Mouse (Mus musculus): Measurements from ENCODE around the gene Mcur1. TPM values are rescaled to one million over a fixed set of nuclear protein-coding genes. Genes with fewer than 3 reads are reported as not detected.

The Mcur1 gene
- total and polyA plus RNA-seq, 3 experiments = 26.4 to 49.8 (median 43.9) TPM

GRCm38 (mm10) chr13:43534015-43534414 is 26.0 kb downstream of the Mcur1 start:
- no peak for DNase-seq
- intact Hi-C loops (cut with DNase I) = loop anchor here (5.0 kb wide), 1 partner anchor 52 kb away; the partner anchor contains the start of gene Ranbp9
- TF ChIP-seq POLR2A (IDR thresholded peaks at IDR 0.05; ENCODE audit: insufficient read depth, low read depth, low read length) (no peak), CTCF (IDR thresholded peaks at IDR 0.05) (no peak), EP300 (IDR thresholded peaks at IDR 0.05; ENCODE audit: insufficient read depth, low read depth, low read length) (no peak)
- Histone ChIP-seq H3K79me2 (replicated peaks; ENCODE audit: control insufficient read depth, insufficient read depth, low read length) (no peaks in the 10 kb centered on the region), H3K27ac (no peak overlapping the region), H3K27me3 (ENCODE audit: control insufficient read depth, insufficient read depth, low read length) (no peaks in the 10 kb centered on the region), H3K9ac (ENCODE audit: low read depth, low read length) (no peak overlapping the region), H3K4me1 (ENCODE audit: control insufficient read depth, insufficient read depth, low read length) (peaks cover 19% of the 10 kb centered on the region), H3K4me3 (no peak overlapping the region), H3K36me3 (ENCODE audit: control insufficient read depth, insufficient read depth, low read length) (0 out of 2 replicates have a peak, but pooled peaks cover 2% of the 10 kb centered on the region)
- 89% methylated on average over 4 of the region's 4 CpGs for WGBS

- H3K36me3 ChIP-seq (ENCODE audit: control insufficient read depth, insufficient read depth, low read length) = 0 out of 2 replicates have a peak, but pooled peaks cover 2% of the 10 kb centered on the region
- no peaks in the 10 kb centered on the region for H3K27me3 ChIP-seq (ENCODE audit: control insufficient read depth, insufficient read depth, low read length)
- intact Hi-C loops (cut with DNase I) = loop anchor here (5.0 kb wide), 1 partner anchor 49 kb away; the partner anchor contains the start of gene Ranbp9
- peak overlapping the region; percentile 57 for H3K27ac ChIP-seq
- peak; percentile 44 for TF ChIP-seq CTCF (IDR thresholded peaks at IDR 0.05)
- TF ChIP-seq EP300 (IDR thresholded peaks at IDR 0.05; ENCODE audit: insufficient read depth, low read depth, low read length) = peak; percentile 53; the same call in 1 of the 2 replicates
- no peak for TF ChIP-seq POLR2A (IDR thresholded peaks at IDR 0.05; ENCODE audit: insufficient read depth, low read depth, low read length)
- H3K4me1 ChIP-seq (ENCODE audit: control insufficient read depth, insufficient read depth, low read length) = peaks cover 13% of the 10 kb centered on the region
- 6% methylated on average over 13 of the region's 13 CpGs for WGBS
- peak; percentile 62 to 67 for DNase-seq
- H3K79me2 ChIP-seq (replicated peaks; ENCODE audit: control insufficient read depth, insufficient read depth, low read length) = no peaks in the 10 kb centered on the region
- peak overlapping the region; percentile 32; the same call in 1 of the 2 replicates for H3K9ac ChIP-seq (ENCODE audit: low read depth, low read length)
- H3K4me3 ChIP-seq = 0 out of 2 replicates have a peak overlapping the region, but pooled peaks have one; percentile 13
These were observed 28.9 kb downstream of the Mcur1 start for GRCm38 (mm10) chr13:43530832-43531693.

- H3K79me2 ChIP-seq (replicated peaks; ENCODE audit: control insufficient read depth, insufficient read depth, low read length) = no peaks in the 10 kb centered on the region
- intact Hi-C loops (cut with DNase I) = loop anchor here (5.0 kb wide), 1 partner anchor 48 kb away; the partner anchor contains the start of gene Ranbp9
- TF ChIP-seq CTCF (IDR thresholded peaks at IDR 0.05) (no peak), EP300 (IDR thresholded peaks at IDR 0.05; ENCODE audit: insufficient read depth, low read depth, low read length) (no peak), POLR2A (IDR thresholded peaks at IDR 0.05; ENCODE audit: insufficient read depth, low read depth, low read length) (no peak)
- DNase-seq = no peak
- no peak overlapping the region for H3K4me3 ChIP-seq
- peak overlapping the region; percentile 57; the same call in 1 of the 2 replicates for H3K27ac ChIP-seq
- H3K36me3 ChIP-seq (ENCODE audit: control insufficient read depth, insufficient read depth, low read length) = peaks cover 2% of the 10 kb centered on the region; the same call in 1 of the 2 replicates
- no peaks in the 10 kb centered on the region for H3K27me3 ChIP-seq (ENCODE audit: control insufficient read depth, insufficient read depth, low read length)
- 41% methylated on average over 14 of the region's 14 CpGs for WGBS
- H3K9ac ChIP-seq (ENCODE audit: low read depth, low read length) = no peak overlapping the region
- peaks cover 19% of the 10 kb centered on the region for H3K4me1 ChIP-seq (ENCODE audit: control insufficient read depth, insufficient read depth, low read length)
These were observed 29.7 kb downstream of the Mcur1 start for GRCm38 (mm10) chr13:43530129-43530831.

GRCm38 (mm10) chr13:43526289-43526688 is 33.7 kb downstream of the Mcur1 start:
- Histone ChIP-seq H3K79me2 (replicated peaks; ENCODE audit: control insufficient read depth, insufficient read depth, low read length) (no peaks in the 10 kb centered on the region), H3K4me1 (ENCODE audit: control insufficient read depth, insufficient read depth, low read length) (peaks cover 22% of the 10 kb centered on the region), H3K9ac (ENCODE audit: low read depth, low read length) (no peak overlapping the region), H3K27ac (no peak overlapping the region), H3K4me3 (no peak overlapping the region), H3K27me3 (ENCODE audit: control insufficient read depth, insufficient read depth, low read length) (no peaks in the 10 kb centered on the region), H3K36me3 (ENCODE audit: control insufficient read depth, insufficient read depth, low read length) (peaks cover 2% of the 10 kb centered on the region; the same call in 1 of the 2 replicates)
- TF ChIP-seq CTCF (IDR thresholded peaks at IDR 0.05) (no peak), POLR2A (IDR thresholded peaks at IDR 0.05; ENCODE audit: insufficient read depth, low read depth, low read length) (no peak), EP300 (IDR thresholded peaks at IDR 0.05; ENCODE audit: insufficient read depth, low read depth, low read length) (no peak)
- 90% methylated on average over 5 of the region's 5 CpGs for WGBS
- intact Hi-C loops (cut with DNase I) = loop anchor here (2.0 kb wide), 1 partner anchor 21 kb away; no protein-coding TSS in a partner anchor
- DNase-seq = no peak

- 53% methylated on average over 16 of the region's 16 CpGs for WGBS
- Histone ChIP-seq H3K79me2 (replicated peaks; ENCODE audit: control insufficient read depth, insufficient read depth, low read length) (no peaks in the 10 kb centered on the region), H3K4me1 (ENCODE audit: control insufficient read depth, insufficient read depth, low read length) (peaks cover 18% of the 10 kb centered on the region), H3K27me3 (ENCODE audit: control insufficient read depth, insufficient read depth, low read length) (no peaks in the 10 kb centered on the region), H3K27ac (peak overlapping the region; percentile 78), H3K36me3 (ENCODE audit: control insufficient read depth, insufficient read depth, low read length) (no peaks in the 10 kb centered on the region; the same call in 1 of the 2 replicates), H3K9ac (ENCODE audit: low read depth, low read length) (no peak overlapping the region), H3K4me3 (no peak overlapping the region)
- intact Hi-C loops (cut with DNase I) = loop anchor here (2.0 kb wide), 1 partner anchor 21 kb away; no protein-coding TSS in a partner anchor
- TF ChIP-seq EP300 (IDR thresholded peaks at IDR 0.05; ENCODE audit: insufficient read depth, low read depth, low read length) (no peak), CTCF (IDR thresholded peaks at IDR 0.05) (no peak), POLR2A (IDR thresholded peaks at IDR 0.05; ENCODE audit: insufficient read depth, low read depth, low read length) (no peak)
- DNase-seq = peak in 1 of 2 experiments; percentile 12
These were observed 34.4 kb downstream of the Mcur1 start for GRCm38 (mm10) chr13:43525363-43526134.

Measured in heart, adult 2 months (tissue).